Mouse (Mus musculus) frontal cortex, postnatal 10 days (tissue): ENCODE data around the gene Tfb1m.

Experiments used
- DNase-seq, 2 experiments: peaks; one replicate each; pipeline ENCODE4 v3.0.0; 2022; ENCODE audit warnings: low spot score in 2 of 2, mixed read lengths in 1 of 2

The Tfb1m gene

GRCm38 (mm10) chr17:3557331-3558311 is at the start of gene Tfb1m:
Gene Tfb1m, minus strand, starts transcription at chr17:3557781.
- peak; percentile 96 to 97 for DNase-seq

DNA sequence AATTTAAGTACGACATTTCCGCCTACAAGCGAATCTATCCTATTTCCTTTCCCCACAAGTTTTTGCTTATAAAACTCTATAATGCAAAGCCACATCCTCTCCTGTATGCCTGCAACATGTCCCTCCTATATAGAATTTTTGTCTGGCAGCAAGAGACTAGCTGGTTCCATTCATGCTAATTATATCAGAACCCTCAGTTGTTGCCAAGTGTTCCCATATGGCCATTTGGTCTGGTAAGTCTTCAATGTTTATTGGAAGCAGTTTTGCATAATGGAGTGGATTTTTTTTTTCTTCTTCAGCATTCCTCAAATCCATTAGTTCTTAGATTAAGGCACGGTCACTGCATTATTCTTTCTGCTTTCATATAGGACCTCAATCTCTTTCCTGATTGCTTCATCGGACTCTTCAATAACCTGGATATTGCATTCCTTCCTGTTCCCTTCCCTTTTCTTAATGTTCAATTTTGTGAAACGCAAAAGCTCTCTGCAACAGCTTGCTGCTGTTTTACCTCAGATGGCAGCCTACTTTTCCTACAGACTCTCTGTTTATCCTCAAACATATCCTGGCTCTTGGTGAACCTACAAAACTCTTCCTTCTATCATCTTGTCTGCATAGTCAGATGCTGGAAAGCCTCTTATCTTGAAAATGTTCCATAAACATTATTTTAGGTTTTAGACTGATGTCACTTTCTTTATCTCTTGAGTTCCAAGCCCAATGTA is 45.5 kb upstream of the Tfb1m start:
- DNase-seq, result no peak

GRCm38 (mm10) chr17:3598393-3598792 is 40.8 kb upstream of the Tfb1m start:
- DNase-seq, result no peak

- no peak for DNase-seq
These were observed 40.3 kb upstream of the Tfb1m start for GRCm38 (mm10) chr17:3597866-3598265.

DNA sequence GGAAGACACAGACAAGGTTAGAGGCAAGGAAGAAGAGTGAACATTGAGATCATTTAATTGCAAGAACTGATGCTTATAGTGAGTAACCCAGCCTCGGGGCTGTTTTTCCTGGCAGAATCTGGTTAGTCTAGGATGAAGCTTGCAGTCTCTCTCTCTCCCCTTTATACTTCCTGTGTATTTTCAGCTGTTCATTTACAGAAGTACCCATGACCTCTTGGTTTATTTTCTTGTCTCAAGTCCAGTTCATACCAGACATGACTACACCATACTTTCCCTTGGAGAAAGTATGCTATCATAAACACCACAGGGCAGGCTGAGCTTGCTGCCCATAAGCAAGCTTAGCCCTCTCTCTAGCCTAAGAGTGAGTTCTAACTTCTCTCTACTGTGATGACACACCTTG is 39.5 kb upstream of the Tfb1m start:
- no peak for DNase-seq

DNA sequence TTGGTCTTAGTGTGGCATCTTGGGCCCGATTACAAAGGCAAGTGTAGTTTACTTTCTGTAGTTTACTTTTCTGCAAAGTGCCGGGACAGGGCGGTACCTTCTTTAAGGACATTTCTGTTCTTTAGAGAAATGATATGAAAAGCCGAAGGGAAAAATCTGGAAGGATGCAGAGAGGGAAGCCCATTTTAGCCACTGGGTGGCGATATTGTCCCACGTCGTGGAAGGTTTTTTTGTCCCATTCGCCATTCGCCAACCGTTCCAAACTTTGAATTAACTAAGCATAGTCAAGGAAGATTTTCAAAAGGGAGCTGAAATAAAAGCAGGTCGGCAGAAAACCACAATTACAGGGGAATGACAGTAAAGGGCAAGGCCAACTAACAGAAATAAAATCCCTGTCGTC is 13.3 kb upstream of the Tfb1m start:
- DNase-seq, result peak; percentile 21 to 74

GRCm38 (mm10) chr17:3562405-3562804 is 4.8 kb upstream of the Tfb1m start:
- DNase-seq, result no peak

- no peak for DNase-seq
These were observed 3.0 kb upstream of the Tfb1m start for GRCm38 (mm10) chr17:3560534-3560933.

DNA sequence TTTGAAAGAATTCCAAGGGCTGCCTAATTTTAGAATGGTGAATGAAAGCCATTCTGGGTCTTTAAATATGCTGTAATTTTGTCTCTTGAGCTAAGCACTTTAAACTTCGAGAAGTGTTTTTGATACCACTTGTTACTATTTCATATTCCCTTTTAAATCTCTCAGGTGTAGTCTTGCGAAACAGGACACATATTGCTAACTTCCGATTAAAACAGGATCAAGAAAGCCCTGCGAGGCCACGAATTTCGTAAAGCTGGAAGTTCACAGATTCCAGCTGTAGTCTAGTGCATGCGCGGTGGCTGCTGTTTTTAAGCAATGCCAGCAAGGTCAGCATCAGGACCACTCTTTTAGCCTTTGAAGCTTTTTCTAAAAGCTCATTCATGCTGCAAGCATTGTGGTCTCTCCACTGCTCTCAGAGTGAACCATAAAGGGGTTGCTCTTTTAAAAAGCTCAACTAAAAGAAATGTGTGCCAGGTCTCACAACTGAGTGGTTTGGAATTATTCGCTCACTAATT is 832 bp upstream of the Tfb1m start:
- no peak for DNase-seq

DNA sequence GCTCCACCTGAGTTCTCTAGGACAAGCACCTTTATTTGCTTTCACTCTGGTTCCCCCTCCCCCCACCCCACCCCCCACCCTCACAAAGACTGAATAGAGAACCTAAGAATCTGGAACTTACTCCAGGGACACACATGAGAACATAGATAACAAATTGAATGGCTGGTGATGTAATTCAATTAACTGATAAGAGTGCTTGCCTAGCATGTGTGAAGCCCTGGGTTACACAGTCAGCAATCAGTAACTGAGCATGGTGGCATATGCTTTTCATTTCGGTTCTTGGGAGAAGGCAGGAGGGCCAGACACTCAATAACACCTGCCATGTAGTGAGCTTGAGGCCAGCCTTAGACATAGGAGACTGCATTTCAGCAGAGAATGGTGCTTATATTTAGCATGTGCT is 1.3 kb downstream of the Tfb1m start:
- DNase-seq, result no peak

- DNase-seq, result no peak
These were observed 9.9 kb downstream of the Tfb1m start for GRCm38 (mm10) chr17:3547725-3548124.

DNA sequence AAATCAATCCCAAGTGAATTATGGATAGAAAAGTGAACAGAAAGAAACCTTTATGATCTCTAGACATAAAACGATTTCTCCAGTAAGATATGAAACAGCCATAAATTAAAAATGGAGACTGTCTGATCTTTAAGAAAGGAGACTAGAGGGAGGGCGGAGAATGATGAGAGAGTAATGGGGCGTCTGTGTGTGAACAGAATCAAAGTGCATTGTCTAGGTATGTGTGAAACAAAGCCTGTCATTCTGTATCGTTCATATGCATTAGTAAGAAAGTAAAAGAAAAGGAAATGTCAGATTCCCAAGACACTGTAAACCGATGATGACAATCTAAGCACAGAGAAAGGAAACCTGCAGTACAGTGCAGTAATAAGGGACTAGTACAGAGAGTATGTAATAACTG is 16.5 kb downstream of the Tfb1m start:
- no peak for DNase-seq

DNA sequence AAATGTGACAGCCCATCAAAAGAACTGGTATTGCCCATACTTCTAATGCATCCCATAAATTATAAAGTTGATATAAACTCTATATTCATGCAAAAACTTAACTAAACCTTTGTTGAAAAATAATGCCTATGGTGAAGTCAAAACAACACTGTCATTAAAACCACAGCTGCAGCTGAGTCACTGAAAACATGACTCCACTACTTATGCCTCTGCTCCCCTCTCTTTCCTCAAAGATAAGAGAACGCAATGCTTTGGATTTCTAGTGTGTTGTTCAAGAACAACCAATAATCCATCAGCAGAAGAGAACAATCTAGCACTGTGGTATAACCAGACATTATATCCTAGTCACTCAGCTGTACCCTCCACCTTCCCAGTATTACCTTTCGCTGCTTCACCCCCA is 17.3 kb downstream of the Tfb1m start:
- no peak for DNase-seq

DNA sequence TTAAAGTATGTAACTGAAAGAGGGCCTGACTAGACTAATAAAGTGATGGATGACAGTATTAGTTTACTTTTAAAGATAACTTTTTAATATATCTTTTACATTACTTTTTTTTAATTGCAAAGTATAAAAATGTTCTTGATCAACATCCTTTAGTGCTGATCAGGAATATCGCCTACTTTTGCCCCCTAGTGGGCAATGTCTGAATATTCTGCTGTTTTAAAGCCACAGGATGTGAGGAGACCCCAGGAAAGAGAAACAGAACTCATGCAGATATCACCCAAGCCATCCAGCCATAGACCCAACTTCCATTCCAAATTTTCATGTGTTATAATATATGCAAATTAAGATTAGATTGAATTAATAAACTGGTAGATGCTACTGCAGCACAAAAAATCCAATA is 24.2 kb downstream of the Tfb1m start:
- no peak for DNase-seq

GRCm38 (mm10) chr17:3532254-3532653 is 25.3 kb downstream of the Tfb1m start, which contains the start of gene Cldn20:
Gene Cldn20, plus strand, starts transcription at chr17:3532554.
- DNase-seq, result no peak

DNA sequence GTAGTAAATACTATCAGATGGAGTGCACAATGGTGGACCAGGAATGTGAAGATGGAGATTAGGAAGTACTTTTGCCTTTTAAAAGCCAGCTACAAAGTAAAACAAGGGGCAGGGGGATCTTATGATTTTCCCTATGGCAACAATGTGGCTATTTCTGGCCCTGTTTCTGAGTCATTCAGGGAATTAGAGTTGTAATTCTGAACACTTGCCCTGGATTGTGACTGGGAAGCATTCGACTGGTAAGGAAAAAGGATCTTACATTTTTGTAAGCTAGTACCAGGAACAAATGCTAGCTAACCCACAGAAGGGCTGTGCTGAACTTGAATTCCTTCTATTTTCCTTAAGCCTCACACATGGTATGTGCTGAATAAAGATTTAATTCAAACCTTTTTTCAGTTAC is 25.9 kb downstream of the Tfb1m start:
- DNase-seq, result no peak

DNA sequence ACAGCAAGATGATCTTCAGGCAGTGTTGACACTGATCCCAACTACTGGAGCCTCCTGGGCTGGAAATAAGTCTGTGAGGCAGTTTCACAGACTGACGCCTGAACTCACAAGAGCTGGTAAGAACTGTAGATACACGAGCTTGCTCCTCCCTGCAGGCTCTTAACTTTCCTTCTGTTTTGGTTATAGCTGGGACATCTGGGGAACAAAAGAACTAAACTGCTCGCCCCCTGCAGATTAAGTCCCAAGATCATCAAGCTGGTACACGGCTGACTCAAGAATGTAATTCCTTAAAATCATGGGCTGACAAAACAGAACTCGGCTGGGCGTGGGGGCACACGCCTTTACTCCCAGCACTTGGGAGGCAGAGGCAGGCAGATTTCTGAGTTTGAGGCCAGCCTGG is 27.0 kb downstream of the Tfb1m start:
- DNase-seq, result no peak

- DNase-seq, result no peak
These were observed 28.1 kb downstream of the Tfb1m start for GRCm38 (mm10) chr17:3529523-3529922.

GRCm38 (mm10) chr17:3527841-3528471 is 29.6 kb downstream of the Tfb1m start:
- DNase-seq, result no peak

- DNase-seq, result no peak
These were observed 37.2 kb downstream of the Tfb1m start for GRCm38 (mm10) chr17:3520344-3520743.

DNA sequence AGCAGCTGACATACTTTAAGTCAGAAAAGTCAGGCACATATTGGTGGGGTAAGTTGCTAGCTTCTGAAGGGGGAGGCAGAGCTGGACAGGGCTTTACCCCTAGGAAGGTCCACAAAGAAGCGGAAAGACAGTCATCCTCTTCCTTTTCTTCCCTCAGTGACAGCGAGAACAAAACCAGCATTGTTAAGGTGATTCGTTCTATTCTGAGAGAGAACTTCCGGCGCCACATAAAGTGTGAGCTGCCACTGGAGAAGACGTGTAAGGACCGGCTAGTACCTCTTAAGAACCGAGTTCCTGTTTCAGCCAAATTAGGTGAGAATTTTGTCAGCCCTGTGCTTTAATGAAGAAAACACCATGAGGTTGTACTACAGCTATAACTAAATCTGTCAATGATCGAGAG is 41.2 kb downstream of the Tfb1m start:
- no peak for DNase-seq

DNA sequence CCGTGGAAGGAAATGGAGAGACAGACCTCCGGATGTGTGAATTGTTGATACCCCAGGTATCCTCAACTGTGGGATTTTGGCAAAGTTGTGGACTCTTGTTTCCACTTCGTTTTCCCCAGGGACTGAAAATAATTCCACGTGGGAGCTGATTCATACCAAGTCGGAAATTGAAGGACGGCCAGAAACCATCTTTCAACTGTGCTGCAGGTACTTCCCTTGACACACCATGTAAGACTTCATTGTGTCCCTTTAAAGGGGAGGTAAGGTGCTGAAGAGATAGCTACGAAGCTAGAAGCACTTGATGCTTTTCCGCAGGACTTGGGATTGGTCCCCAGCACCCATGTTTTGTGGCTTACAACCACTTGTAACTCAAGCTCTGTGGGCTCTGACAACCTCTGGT is 41.7 kb downstream of the Tfb1m start:
- DNase-seq, result no peak
